8 mouse cellular contexts compared by ENCODE assay signal in genomic region chr8:105350186-105350585, GRCm38 (mm10). TPM values are rescaled to one million over a fixed set of nuclear protein-coding genes. Genes with fewer than 3 reads are reported as not detected.
DNase-seq lines count a peak whose midpoint lies in the region; ATAC-seq and TF ChIP-seq lines count a peak whose summit lies in the region.

No protein-coding gene starts in this region.

- peaks cover 36% of the 10 kb centered on the region for H3K4me1 ChIP-seq in embryonic facial prominence, embryonic 12.5 days
- H3K4me1 ChIP-seq in forebrain, embryonic 14.5 days (ENCODE audit: control insufficient read depth, insufficient read depth, low read length) = peaks cover 16% of the 10 kb centered on the region
- H3K4me1 ChIP-seq in midbrain, embryonic 12.5 days = peaks cover 41% of the 10 kb centered on the region

- no peak for DNase-seq in left cerebral cortex, adult 2 months (ENCODE audit: extremely low spot score in 1 of 2, low spot score in 2 of 2)
- no peak for DNase-seq in left cerebral cortex, adult 8-10 months (ENCODE audit: low spot score in 2 of 2)
- DNase-seq in forebrain, embryonic 14.5 days (ENCODE audit: low spot score) = peak; percentile 64
- DNase-seq in spleen, adult 18-20 months = no peak
- DNase-seq in ovary, postnatal 36 days (ENCODE audit: low spot score) = no peak

- no peak overlapping the region; the same call in 1 of the 2 replicates for H3K9ac ChIP-seq in embryonic facial prominence, embryonic 12.5 days
- H3K9ac ChIP-seq in forebrain, embryonic 14.5 days (ENCODE audit: low read length) = peak overlapping the region; percentile 82
- no peak overlapping the region for H3K9ac ChIP-seq in midbrain, embryonic 12.5 days (replicated peaks)

- peak overlapping the region; percentile 72 for H3K4me3 ChIP-seq in left cerebral cortex, adult 2 months
- peak overlapping the region; percentile 75 for H3K4me3 ChIP-seq in embryonic facial prominence, embryonic 12.5 days
- H3K4me3 ChIP-seq in forebrain, embryonic 14.5 days (ENCODE audit: low read depth, low read length) = peak overlapping the region; percentile 65
- H3K4me3 ChIP-seq in midbrain, embryonic 12.5 days = peak overlapping the region; percentile 57

- 39% methylated on average over 7 of the region's 7 CpGs for WGBS in embryonic facial prominence, embryonic 12.5 days
- WGBS in forebrain, embryonic 14.5 days = 33% methylated on average over 7 of the region's 7 CpGs
- WGBS in midbrain, embryonic 12.5 days = 50% methylated on average over 7 of the region's 7 CpGs

- H3K9me3 ChIP-seq in embryonic facial prominence, embryonic 12.5 days = no peaks in the 10 kb centered on the region
- H3K9me3 ChIP-seq in forebrain, embryonic 14.5 days (replicated peaks; ENCODE audit: control insufficient read depth, low read length) = no peaks in the 10 kb centered on the region
- H3K9me3 ChIP-seq in midbrain, embryonic 12.5 days = no peaks in the 10 kb centered on the region

- peak overlapping the region; percentile 90 for H3K4me2 ChIP-seq in embryonic facial prominence, embryonic 12.5 days (replicated peaks)
- H3K4me2 ChIP-seq in forebrain, embryonic 14.5 days (ENCODE audit: low read length) = peak overlapping the region; percentile 69
- peak overlapping the region; percentile 89 for H3K4me2 ChIP-seq in midbrain, embryonic 12.5 days (replicated peaks)

- intact Hi-C loops in left cerebral cortex, adult 2 months (cut with DNase I) = no loop called here

- no peak for TF ChIP-seq CTCF in left cerebral cortex, adult 2 months (IDR thresholded peaks at IDR 0.05)

- ATAC-seq in embryonic facial prominence, embryonic 12.5 days (ENCODE audit: insufficient number of reproducible peaks, insufficient read depth, low FRiP score, low TSS enrichment) = no peak
- no peak for ATAC-seq in forebrain, embryonic 14.5 days
- no peak for ATAC-seq in midbrain, embryonic 12.5 days (ENCODE audit: low FRiP score, low read depth)
- no peak for ATAC-seq in CD4-positive, CD25-positive, alpha-beta regulatory T cell, adult 4 months

- no peak overlapping the region; the same call in 1 of the 2 replicates for H3K27ac ChIP-seq in left cerebral cortex, adult 2 months
- H3K27ac ChIP-seq in embryonic facial prominence, embryonic 12.5 days = no peak overlapping the region
- H3K27ac ChIP-seq in forebrain, embryonic 14.5 days (ENCODE audit: low read depth, low read length) = no peak overlapping the region
- no peak overlapping the region for H3K27ac ChIP-seq in midbrain, embryonic 12.5 days (replicated peaks)

- no peaks in the 10 kb centered on the region for H3K27me3 ChIP-seq in embryonic facial prominence, embryonic 12.5 days
- H3K27me3 ChIP-seq in forebrain, embryonic 14.5 days (replicated peaks; ENCODE audit: control insufficient read depth, insufficient read depth, low read length) = no peaks in the 10 kb centered on the region; the same call in 1 of the 2 replicates
- H3K27me3 ChIP-seq in midbrain, embryonic 12.5 days = peaks cover 25% of the 10 kb centered on the region

- H3K36me3 ChIP-seq in embryonic facial prominence, embryonic 12.5 days = peaks cover 4% of the 10 kb centered on the region; the same call in 1 of the 2 replicates
- H3K36me3 ChIP-seq in forebrain, embryonic 14.5 days (ENCODE audit: control insufficient read depth, insufficient read depth, low read length) = 0 out of 2 replicates have a peak, but pooled peaks cover 3% of the 10 kb centered on the region
- H3K36me3 ChIP-seq in midbrain, embryonic 12.5 days = no peaks in the 10 kb centered on the region

RNA-seq across cellular contexts. Expression of gene Slc9a5, which starts 1.5 kb away (rescaled TPM):
- total RNA-seq in left cerebral cortex, adult 2 months (2021) = 10 to 100 TPM; 41.9 to 42.5 TPM
- total RNA-seq in left cerebral cortex, adult 8-10 months (2022) = 10 to 100 TPM; 28.9 to 30.7 (median 29.7) TPM
- polyA plus RNA-seq in embryonic facial prominence, embryonic 12.5 days (2016; fragmentation: Nextera tagmentation; extraction: Ambion mirVana) = 5.9 and 7.4 TPM in 2 replicates
- polyA plus RNA-seq in forebrain, embryonic 14.5 days (2014; fragmentation: Nextera tagmentation; extraction: Ambion mirVana) = 3.8 and 6.9 TPM in 2 replicates
- polyA plus RNA-seq in midbrain, embryonic 12.5 days (2016; fragmentation: Nextera tagmentation; extraction: Ambion mirVana) = 4.6 and 5.4 TPM in 2 replicates
- under 1 TPM in 1 of 2 experiments, not detected in 1; 0.16 TPM for polyA plus RNA-seq in CD4-positive, CD25-positive, alpha-beta regulatory T cell, adult 4 months (2017; shearing (Covaris generic))

RNA-seq across cellular contexts. Expression of gene Fhod1, which starts 2.4 kb away (rescaled TPM):
- total RNA-seq in left cerebral cortex, adult 2 months (2021) = 1 to 10 TPM; 3.5 to 3.7 TPM
- 1 to 10 TPM; 2.5 to 5.2 (median 4.0) TPM for total RNA-seq in left cerebral cortex, adult 8-10 months (2022)
- 2.3 TPM in 2 replicates for polyA plus RNA-seq in embryonic facial prominence, embryonic 12.5 days (2016; fragmentation: Nextera tagmentation; extraction: Ambion mirVana)
- 0.39 and 0.48 TPM in 2 replicates for polyA plus RNA-seq in forebrain, embryonic 14.5 days (2014; fragmentation: Nextera tagmentation; extraction: Ambion mirVana)
- 1.1 and 2.0 TPM in 2 replicates for polyA plus RNA-seq in midbrain, embryonic 12.5 days (2016; fragmentation: Nextera tagmentation; extraction: Ambion mirVana)
- 1 to 10 TPM; 2.3 to 5.3 TPM for polyA plus RNA-seq in CD4-positive, CD25-positive, alpha-beta regulatory T cell, adult 4 months (2017; shearing (Covaris generic))

RNA-seq across cellular contexts. Expression of gene Plekhg4, which starts 22.9 kb away (rescaled TPM):
- 1 to 10 TPM; 3.7 to 4.5 TPM for total RNA-seq in left cerebral cortex, adult 2 months (2021)
- total RNA-seq in left cerebral cortex, adult 8-10 months (2022) = 1 to 10 TPM; 1.3 to 2.5 (median 1.6) TPM
- 0.69 and 0.74 TPM in 2 replicates for polyA plus RNA-seq in embryonic facial prominence, embryonic 12.5 days (2016; fragmentation: Nextera tagmentation; extraction: Ambion mirVana)
- polyA plus RNA-seq in forebrain, embryonic 14.5 days (2014; fragmentation: Nextera tagmentation; extraction: Ambion mirVana) = 1.1 and 1.2 TPM in 2 replicates
- 0.68 and 0.92 TPM in 2 replicates for polyA plus RNA-seq in midbrain, embryonic 12.5 days (2016; fragmentation: Nextera tagmentation; extraction: Ambion mirVana)
- polyA plus RNA-seq in CD4-positive, CD25-positive, alpha-beta regulatory T cell, adult 4 months (2017; shearing (Covaris generic)) = not detected

RNA-seq across cellular contexts. Expression of gene Tmem208, which starts 24.0 kb away (rescaled TPM):
- 10 to 100 TPM; 35.4 to 40.1 TPM for total RNA-seq in left cerebral cortex, adult 2 months (2021)
- 10 to 100 TPM; 33.7 to 46.5 (median 40.0) TPM for total RNA-seq in left cerebral cortex, adult 8-10 months (2022)
- polyA plus RNA-seq in embryonic facial prominence, embryonic 12.5 days (2016; fragmentation: Nextera tagmentation; extraction: Ambion mirVana) = 103 and 106 TPM in 2 replicates
- 130 and 141 TPM in 2 replicates for polyA plus RNA-seq in forebrain, embryonic 14.5 days (2014; fragmentation: Nextera tagmentation; extraction: Ambion mirVana)
- polyA plus RNA-seq in midbrain, embryonic 12.5 days (2016; fragmentation: Nextera tagmentation; extraction: Ambion mirVana) = 93.7 and 96.8 TPM in 2 replicates
- polyA plus RNA-seq in CD4-positive, CD25-positive, alpha-beta regulatory T cell, adult 4 months (2017; shearing (Covaris generic)) = 100 to 1,000 TPM; 149 to 160 TPM

RNA-seq across cellular contexts. Expression of gene Lrrc29, which starts 24.1 kb away (rescaled TPM):
- 1 to 10 TPM; 6.6 to 6.8 TPM for total RNA-seq in left cerebral cortex, adult 2 months (2021)
- 1 to 10 TPM; 5.8 to 8.7 (median 7.1) TPM for total RNA-seq in left cerebral cortex, adult 8-10 months (2022)
- polyA plus RNA-seq in embryonic facial prominence, embryonic 12.5 days (2016; fragmentation: Nextera tagmentation; extraction: Ambion mirVana) = 1.6 and 1.8 TPM in 2 replicates
- polyA plus RNA-seq in forebrain, embryonic 14.5 days (2014; fragmentation: Nextera tagmentation; extraction: Ambion mirVana) = 0.67 and 0.93 TPM in 2 replicates
- 1.2 and 1.3 TPM in 2 replicates for polyA plus RNA-seq in midbrain, embryonic 12.5 days (2016; fragmentation: Nextera tagmentation; extraction: Ambion mirVana)
- 1 to 10 TPM; 1.7 to 6.2 TPM for polyA plus RNA-seq in CD4-positive, CD25-positive, alpha-beta regulatory T cell, adult 4 months (2017; shearing (Covaris generic))
